Mouse (Mus musculus): ENCODE measurements at regions not wholly inside any gene's neighbourhood (a gene's known extent, or its start where the extent isn't known, plus 50 kb on each side); places are given as distances from the start of the nearest gene placed in this dataset.

- TF ChIP-seq POLR2A (IDR thresholded peaks at IDR 0.05; ENCODE audit: borderline replicate concordance, control insufficient read depth, low read depth, low read length) (no peak), CTCF (IDR thresholded peaks at IDR 0.05; ENCODE audit: control insufficient read depth, insufficient read depth, low read length) (no peak)
These were observed 91.3 kb upstream of the Dcbld2 start for GRCm38 (mm10) chr16:58316889-58317455.
